Mouse (Mus musculus) left cerebral cortex, postnatal 25 days (tissue): ENCODE measurements around the gene Ctnna2. TPM values are rescaled to one million over a fixed set of nuclear protein-coding genes. Genes with fewer than 3 reads are reported as not detected.

Experiments
- DNase-seq, 2 experiments: peaks; one replicate each; pipeline ENCODE4 v3.0.0; 2022; ENCODE audit warnings: low spot score in 2 of 2, mixed read lengths in 1 of 2
- intact Hi-C: fragments of 180-260 bp; cut with DNase I; formaldehyde crosslinking; loops from one replicate; pipeline ENCODE4 v1.15.1; 2025
- total RNA-seq, 2 experiments: library from RNA; stranded (reverse); gene quantifications; 2 replicates each; pipeline ENCODE4 v1.2.3; 2021

Ctnna2 gene
- total RNA-seq, 2 experiments from 2014 or later: 122 to 124 TPM

DNA sequence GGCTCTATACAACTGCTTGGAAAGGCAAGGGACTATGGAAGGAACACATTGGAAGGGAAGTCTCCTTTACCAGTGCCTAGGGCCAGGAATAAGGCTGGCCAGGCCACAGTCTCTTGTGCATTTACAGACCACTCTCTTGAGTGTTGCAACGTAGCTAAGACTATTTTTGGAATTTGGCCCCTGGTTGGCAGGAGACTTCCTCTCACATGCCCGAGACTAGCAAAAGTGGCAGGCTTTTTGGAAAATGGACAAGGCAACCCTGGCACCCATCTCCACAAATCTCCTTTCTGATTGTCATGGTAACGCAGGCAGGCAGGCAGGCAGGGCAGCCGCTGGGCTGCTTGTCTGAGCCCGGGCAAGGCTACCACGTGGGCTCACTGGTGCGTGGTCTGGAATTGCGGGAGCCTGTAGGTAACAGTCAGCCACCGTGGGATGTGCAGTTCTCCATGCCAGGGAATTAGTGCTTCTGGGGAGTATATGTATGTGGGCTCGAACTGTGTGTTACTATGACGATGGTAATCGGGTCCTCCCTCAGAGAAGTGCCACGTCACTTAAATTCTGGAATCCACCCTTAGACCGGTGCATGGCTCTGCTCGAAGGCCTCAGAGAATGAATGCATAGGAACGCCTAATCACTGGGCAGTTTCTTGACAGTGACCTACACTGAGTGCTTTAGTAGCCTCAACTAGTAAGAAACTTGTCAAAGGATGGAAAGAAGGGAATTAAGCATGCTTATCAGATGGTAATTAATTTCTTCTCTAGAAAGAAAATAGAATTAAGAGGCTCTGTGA is 756.5 kb downstream of the Ctnna2 start:
- DNase-seq: peak; percentile 59 to 91
- intact Hi-C loops: no loop called here

- intact Hi-C loops: no loop called here
- DNase-seq: no peak
Observed at GRCm38 (mm10) chr6:77220776-77221175, 758.7 kb downstream of the Ctnna2 start.

DNA sequence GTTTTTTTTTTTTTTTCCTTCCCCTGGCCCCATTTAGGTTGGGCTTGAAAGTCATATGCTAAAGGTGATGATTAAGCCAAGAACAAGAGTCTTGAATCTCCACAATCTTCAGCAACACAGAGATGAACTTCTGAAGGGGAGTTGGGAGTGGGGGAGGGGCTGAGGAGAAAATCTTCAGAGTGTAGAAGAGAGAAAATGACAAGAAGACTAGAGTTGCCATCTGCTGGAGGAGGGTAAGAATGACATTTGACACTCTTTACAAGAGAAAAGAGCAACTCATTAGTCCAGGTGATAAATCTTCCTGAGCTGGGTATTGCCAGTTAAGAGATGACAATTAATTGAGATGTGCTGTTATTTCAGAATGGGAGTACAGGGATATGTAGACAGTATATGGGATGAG is 760.6 kb downstream of the Ctnna2 start:
- peak; percentile 38 to 65 for DNase-seq
- intact Hi-C loops: no loop called here

- DNase-seq: no peak
- intact Hi-C loops: no loop called here
Observed at GRCm38 (mm10) chr6:77215322-77215721, 764.2 kb downstream of the Ctnna2 start.

DNA sequence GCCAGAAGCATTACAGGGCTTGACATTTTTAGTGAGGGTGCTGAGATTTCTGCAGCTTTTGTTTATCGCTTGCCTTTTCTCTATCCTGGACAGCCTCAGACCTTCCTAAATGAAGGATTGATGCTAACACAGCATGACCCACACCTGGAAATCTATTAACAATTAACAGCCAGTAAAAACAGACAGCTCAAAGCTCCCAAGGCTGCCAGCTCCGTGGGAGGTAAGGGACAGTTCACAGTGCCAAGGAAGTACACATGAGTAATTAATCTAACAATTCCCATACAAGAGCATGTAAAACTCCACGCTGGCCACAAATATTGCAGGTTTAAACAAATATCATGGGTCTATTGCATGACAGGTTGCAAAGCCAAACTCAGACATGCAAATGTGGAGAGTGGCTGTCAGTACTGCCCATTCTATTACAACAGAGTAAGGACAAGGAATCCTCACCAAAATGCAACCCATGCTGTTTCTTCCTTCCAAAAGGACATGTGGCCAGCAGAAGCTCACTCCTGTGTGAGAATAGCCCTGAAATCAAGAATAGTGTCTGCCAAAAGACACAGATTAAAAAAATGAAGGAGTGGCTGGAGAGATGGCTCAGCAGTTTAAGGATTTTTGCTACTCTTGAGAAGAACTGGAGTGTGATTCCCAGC is 765.6 kb downstream of the Ctnna2 start:
- no peak for DNase-seq
- intact Hi-C loops: no loop called here

GRCm38 (mm10) chr6:77209929-77210328 is 769.6 kb downstream of the Ctnna2 start:
- peak in 1 of 2 experiments; percentile 43 for DNase-seq
- intact Hi-C loops: no loop called here

GRCm38 (mm10) chr6:77209183-77209582 is 770.3 kb downstream of the Ctnna2 start:
- peak; percentile 48 to 88 for DNase-seq
- intact Hi-C loops: no loop called here

DNA sequence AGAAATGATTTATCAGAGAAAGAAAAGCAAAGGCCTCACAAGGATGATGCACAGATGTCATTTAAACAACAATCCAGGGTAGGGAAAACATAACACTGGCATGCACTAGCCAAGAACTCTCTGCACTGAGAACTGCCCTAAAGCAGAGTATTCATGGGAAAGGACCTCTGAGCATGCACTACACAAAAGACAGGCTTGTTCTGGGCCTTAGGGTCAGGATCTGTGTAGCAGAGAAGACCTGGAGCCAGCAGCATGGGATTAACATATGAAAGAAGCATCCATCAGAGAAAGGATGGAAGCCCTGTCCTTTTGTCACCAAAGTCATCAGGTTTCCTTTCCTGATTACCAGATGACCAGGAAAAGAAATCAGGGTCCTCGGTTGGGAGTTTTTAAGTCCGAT is 780.1 kb downstream of the Ctnna2 start:
- DNase-seq: no peak
- intact Hi-C loops: no loop called here

DNA sequence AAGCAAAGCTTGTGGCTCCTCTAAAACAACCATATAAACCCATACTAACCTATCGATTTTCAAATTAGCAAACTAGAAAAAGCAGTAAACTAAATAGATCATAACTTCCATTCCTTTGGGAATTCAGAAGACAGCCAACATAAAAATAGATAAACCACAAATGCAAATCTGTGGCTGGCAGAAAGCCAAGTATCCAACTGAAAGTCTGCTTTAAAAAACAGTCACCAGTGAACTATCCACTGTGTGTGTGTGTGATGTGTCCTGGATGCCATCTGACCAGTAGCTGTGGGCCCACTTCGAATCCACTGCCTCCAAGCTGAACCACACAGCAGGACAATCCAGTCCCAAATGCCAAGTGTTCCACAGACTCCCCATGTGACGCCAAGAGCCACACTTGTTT is 782.8 kb downstream of the Ctnna2 start:
- DNase-seq: peak in 1 of 2 experiments; percentile 24

DNA sequence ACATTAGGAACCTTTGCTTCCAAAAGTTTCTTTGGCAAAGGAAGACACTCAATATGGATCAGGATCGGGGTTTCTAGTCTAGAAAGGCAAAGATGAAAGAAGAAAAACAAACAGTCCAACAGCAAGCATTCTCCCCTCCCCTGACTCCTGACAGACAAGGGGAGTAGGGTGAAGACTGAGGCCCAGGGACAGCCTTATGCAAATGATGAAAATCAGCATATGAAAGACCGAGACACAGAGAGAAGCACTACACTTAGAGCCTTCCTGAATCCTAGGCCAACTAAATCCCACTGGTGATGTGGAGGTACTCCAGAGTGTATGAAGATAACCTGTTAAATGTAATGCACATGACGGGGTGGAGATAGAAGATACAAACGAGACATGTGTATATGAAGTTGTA is 787.9 kb downstream of the Ctnna2 start:
- no peak for DNase-seq
- intact Hi-C loops: no loop called here

More for the DNA sequence above, 782.8 kb downstream of the Ctnna2 start:
- intact Hi-C loops: no loop called here

DNA sequence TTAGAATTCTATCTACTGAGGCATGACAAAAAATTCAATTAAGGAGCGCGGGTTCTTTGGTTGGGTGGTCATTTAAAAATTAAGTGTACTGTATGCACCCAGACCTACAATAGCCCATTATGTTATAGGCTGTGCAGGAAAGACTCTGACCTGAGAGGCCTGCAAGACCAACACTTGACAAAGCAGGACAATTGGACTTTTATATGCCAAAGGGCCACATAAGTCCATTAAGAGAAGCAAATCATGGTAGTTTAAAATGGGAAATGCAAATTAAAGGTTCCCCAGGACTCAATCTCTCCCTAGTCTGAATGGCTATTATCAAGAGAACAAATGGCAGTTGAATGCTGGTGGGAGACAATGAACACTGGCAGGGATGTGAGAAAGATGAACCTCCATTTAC is 790.9 kb downstream of the Ctnna2 start:
- no peak for DNase-seq
- intact Hi-C loops: no loop called here

- DNase-seq: no peak
- intact Hi-C loops: no loop called here
Observed at GRCm38 (mm10) chr6:77185751-77186150, 793.7 kb downstream of the Ctnna2 start.

DNA sequence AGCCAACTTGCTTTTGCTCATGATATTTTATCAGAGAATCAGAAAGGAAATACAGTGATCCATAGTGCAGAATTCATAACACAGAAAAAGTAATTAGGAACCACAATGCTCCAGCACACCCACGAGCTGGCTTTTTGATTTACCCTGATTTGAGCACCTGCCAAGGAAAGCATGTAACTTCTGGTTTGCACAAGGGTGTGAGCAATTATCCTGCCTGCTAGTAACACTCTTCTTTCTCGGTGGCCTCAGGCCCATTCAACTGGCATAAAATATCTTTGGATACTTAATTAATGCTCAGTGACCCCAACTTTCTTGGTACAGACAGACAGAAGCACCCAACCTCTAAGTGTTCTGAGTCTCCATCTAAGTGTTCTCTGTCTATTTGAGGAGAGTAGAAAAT is 794.6 kb downstream of the Ctnna2 start:
- DNase-seq: no peak
- intact Hi-C loops: no loop called here

DNA sequence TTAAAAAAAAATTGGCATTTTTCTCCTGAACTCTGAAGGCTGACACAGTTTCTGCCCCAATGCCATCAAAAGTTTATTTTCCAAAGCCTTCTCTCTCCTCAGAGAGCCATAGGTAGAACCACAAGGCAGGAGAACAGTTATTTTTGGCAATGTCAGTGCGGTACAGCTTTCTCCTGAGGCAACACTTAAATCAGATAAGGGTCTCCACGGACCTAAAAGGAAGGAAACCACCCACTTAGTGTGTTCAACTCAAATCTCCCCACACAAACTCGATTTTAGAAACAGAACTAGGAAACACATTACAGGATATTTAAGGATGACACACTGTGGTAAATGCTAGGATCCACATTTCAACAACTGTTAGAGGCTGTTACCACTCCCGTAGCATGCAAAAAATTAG is 803.7 kb downstream of the Ctnna2 start:
- intact Hi-C loops: no loop called here

DNA sequence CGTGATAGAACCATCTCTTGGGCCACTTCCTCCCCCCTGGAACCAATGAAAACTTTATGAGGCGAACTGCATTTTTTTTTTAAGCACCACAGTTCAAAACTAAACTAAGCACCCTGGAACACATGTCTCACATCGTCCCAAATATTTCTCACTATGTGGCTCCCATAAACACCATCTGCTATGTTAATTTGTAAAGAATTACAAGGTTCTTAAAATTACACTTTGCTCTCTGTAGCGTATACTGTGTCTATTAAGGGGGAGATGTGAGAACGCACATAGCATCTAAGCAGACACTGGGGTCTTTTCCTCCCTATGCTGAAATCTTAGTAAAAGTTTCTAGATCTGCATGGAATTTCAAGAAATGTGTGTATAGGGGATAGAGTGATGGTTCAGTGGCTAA is 822.5 kb downstream of the Ctnna2 start:
- intact Hi-C loops: no loop called here
- DNase-seq: peak in 1 of 2 experiments; percentile 6

More for the DNA sequence above, 803.7 kb downstream of the Ctnna2 start:
- peak in 1 of 2 experiments; percentile 14 for DNase-seq

DNA sequence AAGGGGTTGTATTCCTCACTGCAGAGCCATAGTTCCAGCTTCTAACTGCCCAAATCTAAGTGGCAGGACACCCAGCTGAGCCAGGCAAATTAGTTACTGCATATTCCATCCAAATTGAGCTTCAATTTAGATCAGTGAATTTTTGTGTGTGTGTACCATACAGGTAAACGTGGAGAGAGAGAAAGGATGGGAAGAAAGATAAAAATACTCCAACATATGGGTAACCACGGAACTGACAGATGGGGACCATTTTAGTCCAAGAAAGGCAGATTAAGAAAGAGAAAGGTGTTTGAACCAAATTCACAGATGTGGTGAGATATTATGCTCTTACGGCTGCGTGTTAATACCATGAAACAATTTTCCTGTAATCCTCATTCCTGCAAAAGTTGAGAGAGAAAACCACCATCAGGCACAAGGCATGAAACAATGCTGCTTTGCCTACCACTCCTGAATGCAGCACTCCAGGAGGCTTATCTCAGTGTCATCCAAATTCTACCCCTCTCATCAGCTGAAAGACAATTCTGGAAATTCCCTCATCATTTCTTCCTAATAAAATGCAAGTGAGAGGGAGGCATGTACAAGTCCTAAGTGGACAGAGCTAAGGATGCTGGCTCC is 840.1 kb downstream of the Ctnna2 start:
- peak in 1 of 2 experiments; percentile 46 for DNase-seq
- intact Hi-C loops: no loop called here

- peak in 1 of 2 experiments; percentile 78 for DNase-seq
- intact Hi-C loops: no loop called here
Observed at GRCm38 (mm10) chr6:77120926-77121325, 858.6 kb downstream of the Ctnna2 start.

DNA sequence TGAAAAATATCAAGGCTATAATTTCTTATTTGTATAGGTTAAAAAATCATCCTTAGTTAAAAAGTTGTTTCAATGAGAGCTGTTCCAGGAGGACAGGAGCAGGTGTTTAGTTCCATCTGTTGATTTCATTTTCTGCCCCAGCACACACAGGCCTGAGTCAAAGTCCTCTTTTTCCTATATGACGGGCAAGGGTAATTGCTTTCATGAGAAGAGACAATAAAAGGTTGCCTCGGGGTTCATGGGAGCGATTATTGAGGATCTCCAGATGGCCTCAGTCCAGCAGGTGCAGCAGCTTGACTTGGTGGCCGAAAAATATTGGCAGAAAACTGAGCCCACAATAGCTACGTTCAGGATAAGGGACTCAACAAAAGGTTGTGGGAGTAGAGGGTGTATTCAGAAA is 859.0 kb downstream of the Ctnna2 start:
- intact Hi-C loops: no loop called here
- DNase-seq: no peak

GRCm38 (mm10) chr6:77109095-77109945 is 870.2 kb downstream of the Ctnna2 start:
- DNase-seq: peak in 1 of 2 experiments; percentile 79
- intact Hi-C loops: no loop called here

DNA sequence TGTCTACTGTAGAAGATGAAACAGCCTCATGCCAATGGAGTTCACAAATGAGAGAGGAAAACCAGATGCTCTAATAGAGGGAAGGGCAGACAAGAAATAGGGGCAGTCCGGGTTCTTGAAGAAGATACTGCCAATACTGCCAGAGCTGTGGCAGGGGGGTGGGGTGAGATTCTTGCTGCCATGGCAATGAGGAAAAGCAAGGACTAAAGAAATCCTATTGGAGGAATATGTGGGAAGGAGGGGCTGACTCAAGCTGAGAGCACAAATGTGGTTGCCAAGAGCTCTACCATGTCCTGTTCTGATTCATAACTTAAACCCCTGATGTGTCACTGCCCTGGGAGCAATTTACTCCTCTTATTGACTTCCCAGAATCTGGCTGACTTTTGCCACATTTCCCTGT is 878.5 kb downstream of the Ctnna2 start:
- peak in 1 of 2 experiments; percentile 51 for DNase-seq
- intact Hi-C loops: no loop called here
